Mouse (Mus musculus): ENCODE measurements around the gene RPS10-NUDT3.
"Not testable (repeated sequence)": the region's sequence is repeated elsewhere in the genome, so short reads cannot be mapped to it uniquely, and the experiment has no call there.

Gene RPS10-NUDT3

GRCm38 (mm10) chr17:27642491-27643062, 7.6 kb upstream of the RPS10-NUDT3 start:
- peak; percentile 70 to 82 for DNase-seq (ENCODE audit: inconsistent age in 2 of 2, low spot score in 1 of 2)

GRCm38 (mm10) chr17:27639851-27640250, 4.8 kb upstream of the RPS10-NUDT3 start:
- DNase-seq (ENCODE audit: inconsistent age in 2 of 2, low spot score in 1 of 2): peak in 1 of 2 experiments; percentile 24

- peak in 1 of 2 experiments; percentile 51 for DNase-seq (ENCODE audit: inconsistent age in 2 of 2, low spot score in 1 of 2)
Observed at GRCm38 (mm10) chr17:27638921-27639332, 3.9 kb upstream of the RPS10-NUDT3 start.

- peak in 1 of 2 experiments; percentile 49 for DNase-seq (ENCODE audit: inconsistent age in 2 of 2, low spot score in 1 of 2)
Observed at GRCm38 (mm10) chr17:27637333-27637732, 2.3 kb upstream of the RPS10-NUDT3 start.

GRCm38 (mm10) chr17:27636132-27637020, 1.4 kb upstream of the RPS10-NUDT3 start, which contains the start of gene Rps10:
Rps10 (minus strand) TSS chr17:27636669.
- peak in 1 of 2 experiments; percentile 46 for DNase-seq (ENCODE audit: inconsistent age in 2 of 2, low spot score in 1 of 2)

GRCm38 (mm10) chr17:27635575-27635903, 517 bp upstream of the RPS10-NUDT3 start:
- DNase-seq (ENCODE audit: inconsistent age in 2 of 2, low spot score in 1 of 2): not testable (repeated sequence)

GRCm38 (mm10) chr17:27629249-27630020, 5.6 kb downstream of the RPS10-NUDT3 start:
- peak; percentile 82 to 93 for DNase-seq (ENCODE audit: inconsistent age in 2 of 2, low spot score in 1 of 2)

- peak in 1 of 2 experiments; percentile 63 for DNase-seq (ENCODE audit: inconsistent age in 2 of 2, low spot score in 1 of 2)
Observed at GRCm38 (mm10) chr17:27628376-27628775, 6.6 kb downstream of the RPS10-NUDT3 start.

- peak in 1 of 2 experiments; percentile 30 for DNase-seq (ENCODE audit: inconsistent age in 2 of 2, low spot score in 1 of 2)
Observed at GRCm38 (mm10) chr17:27627451-27627850, 7.6 kb downstream of the RPS10-NUDT3 start.

- peak in 1 of 2 experiments; percentile 62 for DNase-seq (ENCODE audit: inconsistent age in 2 of 2, low spot score in 1 of 2)
Observed at GRCm38 (mm10) chr17:27626681-27627080, 8.3 kb downstream of the RPS10-NUDT3 start.

- DNase-seq (ENCODE audit: inconsistent age in 2 of 2, low spot score in 1 of 2): no peak
Observed at GRCm38 (mm10) chr17:27625455-27626251, 9.4 kb downstream of the RPS10-NUDT3 start.

GRCm38 (mm10) chr17:27623360-27624326, 11.4 kb downstream of the RPS10-NUDT3 start, which contains the start of gene Nudt3:
Nudt3 (minus strand) TSS chr17:27623495.
- DNase-seq (ENCODE audit: inconsistent age in 2 of 2, low spot score in 1 of 2): peak; percentile 93 to 97

GRCm38 (mm10) chr17:27622611-27623359, 12.2 kb downstream of the RPS10-NUDT3 start:
- DNase-seq (ENCODE audit: inconsistent age in 2 of 2, low spot score in 1 of 2): peak; percentile 58 to 82

- DNase-seq (ENCODE audit: inconsistent age in 2 of 2, low spot score in 1 of 2): peak in 1 of 2 experiments; percentile 79
Observed at GRCm38 (mm10) chr17:27621705-27622531, 13.1 kb downstream of the RPS10-NUDT3 start.

- peak in 1 of 2 experiments; percentile 54 for DNase-seq (ENCODE audit: inconsistent age in 2 of 2, low spot score in 1 of 2)
Observed at GRCm38 (mm10) chr17:27621161-27621560, 13.9 kb downstream of the RPS10-NUDT3 start.

- no peak for DNase-seq (ENCODE audit: inconsistent age in 2 of 2, low spot score in 1 of 2)
Observed at GRCm38 (mm10) chr17:27615388-27615787, 19.6 kb downstream of the RPS10-NUDT3 start.

- no peak for DNase-seq (ENCODE audit: inconsistent age in 2 of 2, low spot score in 1 of 2)
Observed at GRCm38 (mm10) chr17:27613016-27613415, 22.0 kb downstream of the RPS10-NUDT3 start.

GRCm38 (mm10) chr17:27611994-27612393, 23.0 kb downstream of the RPS10-NUDT3 start:
- no peak for DNase-seq (ENCODE audit: inconsistent age in 2 of 2, low spot score in 1 of 2)

Measured in adrenal gland, adult (tissue).